Mouse (Mus musculus) MEL (cell line): ENCODE data around the gene Gm20696. TPM values are rescaled to one million over a fixed set of nuclear protein-coding genes. Genes with fewer than 3 reads are reported as not detected.

ENCODE experiments used
- DNase-seq: peaks from one replicate; pipeline ENCODE4 v3.0.0; 2011; ENCODE audit warnings: low read depth, low spot score
- H3K27ac ChIP-seq: 2 replicates; pipeline ENCODE4 v1.5.1; 2012; ENCODE audit warnings: low read depth, mild to moderate bottlenecking, control low read depth, low read length, moderate library complexity; ENCODE audit not compliant: control insufficient read depth
- H3K27me3 ChIP-seq, 2 experiments: fragments of 150-350 bp in 1 of 2; sonication (generic) in 1 of 2; 2 replicates each; pipeline ENCODE4 v1.6.1; 2012; ENCODE audit warnings: low read length in 2 of 2, mild to moderate bottlenecking in 2 of 2, improper control_type of control experiment in 1 of 2, moderate library complexity in 1 of 2; ENCODE audit not compliant: insufficient read depth in 2 of 2, control insufficient read depth in 1 of 2
- H3K36me3 ChIP-seq, 2 experiments: 2 replicates each; pipeline ENCODE4 v1.6.1; 2012 to 2014; ENCODE audit warnings: low read length in 2 of 2, improper control_type of control experiment in 1 of 2, inconsistent platforms in 1 of 2, mild to moderate bottlenecking in 1 of 2; ENCODE audit not compliant: insufficient read depth in 2 of 2, control insufficient read depth in 1 of 2
- H3K4me1 ChIP-seq, 2 experiments: fragments of 150-350 bp in 1 of 2; sonication (generic) in 1 of 2; 2 replicates each; pipeline ENCODE4 v1.6.1; 2012; ENCODE audit warnings: low read length in 2 of 2, improper control_type of control experiment in 1 of 2, mild to moderate bottlenecking in 1 of 2; ENCODE audit not compliant: insufficient read depth in 2 of 2, control insufficient read depth in 1 of 2
- H3K4me3 ChIP-seq, 2 experiments: fragments of 150-350 bp in 1 of 2; sonication (generic) in 1 of 2; 2 replicates each; pipeline ENCODE4 v1.5.1; 2012; ENCODE audit warnings: low read depth in 2 of 2, low read length in 2 of 2, mild to moderate bottlenecking in 2 of 2, moderate library complexity in 2 of 2, control low read depth in 1 of 2, improper control_type of control experiment in 1 of 2; ENCODE audit not compliant: control insufficient read depth in 1 of 2, insufficient read depth in 1 of 2
- H3K79me2 ChIP-seq: 2 replicates; pipeline ENCODE4 v1.6.1; 2012; ENCODE audit warnings: mild to moderate bottlenecking, low read length, moderate library complexity; ENCODE audit not compliant: control insufficient read depth, poor library complexity, insufficient read depth
- H3K9ac ChIP-seq: 2 replicates; pipeline ENCODE4 v1.6.1; 2012; ENCODE audit warnings: low read depth, mild to moderate bottlenecking, control low read depth, low read length, moderate library complexity; ENCODE audit not compliant: control insufficient read depth, poor library complexity, severe bottlenecking
- H3K9me3 ChIP-seq: fragments of 150-350 bp; sonication (generic); replicated peaks from 2 replicates; pipeline ENCODE4 v1.6.1; 2012; ENCODE audit warnings: mild to moderate bottlenecking, low read length, improper control_type of control experiment, moderate library complexity; ENCODE audit not compliant: insufficient read depth
- CHD1 ChIP-seq: IDR thresholded peaks from 2 replicates; pipeline ENCODE4 v1.6.1; 2012; ENCODE audit warnings: low read depth, mild to moderate bottlenecking, inconsistent platforms, low read length, improper control_type of control experiment
- CHD2 ChIP-seq: IDR thresholded peaks from 2 replicates; pipeline ENCODE4 v1.6.1; 2011; ENCODE audit warnings: low read length, improper control_type of control experiment
- ELF1 ChIP-seq: IDR thresholded peaks from 2 replicates; pipeline ENCODE4 v1.6.1; 2014; ENCODE audit warnings: low read depth, mild to moderate bottlenecking, inconsistent platforms, low read length, improper control_type of control experiment, moderate library complexity
- GABPA ChIP-seq: IDR thresholded peaks from 2 replicates; pipeline ENCODE4 v1.6.1; 2012; ENCODE audit warnings: low read depth, mild to moderate bottlenecking, inconsistent platforms, low read length, improper control_type of control experiment, moderate library complexity
- GATA1 ChIP-seq: IDR thresholded peaks from 2 replicates; pipeline ENCODE4 v1.6.1; 2011; ENCODE audit warnings: low read depth, low read length, improper control_type of control experiment
- JUND ChIP-seq: IDR thresholded peaks from 2 replicates; pipeline ENCODE4 v1.6.1; 2011; ENCODE audit warnings: low read depth, mild to moderate bottlenecking, improper control_type of control experiment, low read length
- KAT2A ChIP-seq: conservative IDR thresholded peaks from 2 replicates; pipeline ENCODE4 v1.6.1; 2012; ENCODE audit warnings: low read depth, low read length, improper control_type of control experiment, inconsistent platforms
- MAFK ChIP-seq: IDR thresholded peaks from 2 replicates; pipeline ENCODE4 v1.6.1; 2011; ENCODE audit warnings: low read depth, mild to moderate bottlenecking, low read length, improper control_type of control experiment, borderline replicate concordance
- MAX ChIP-seq: IDR thresholded peaks from 2 replicates; pipeline ENCODE4 v1.6.1; 2011; ENCODE audit warnings: low read length, improper control_type of control experiment
- MEF2A ChIP-seq: IDR thresholded peaks from 2 replicates; pipeline ENCODE4 v1.6.1; 2014; ENCODE audit warnings: low read depth, mild to moderate bottlenecking, inconsistent platforms, low read length, improper control_type of control experiment; ENCODE audit not compliant: poor library complexity, insufficient replicate concordance, severe bottlenecking; ENCODE audit errors: extremely low read depth
- MXI1 ChIP-seq: IDR thresholded peaks from 2 replicates; pipeline ENCODE4 v1.6.1; 2011; ENCODE audit warnings: mild to moderate bottlenecking, low read depth, low read length, improper control_type of control experiment
- NELFE ChIP-seq: IDR thresholded peaks from 2 replicates; pipeline ENCODE4 v1.6.1; 2011; ENCODE audit warnings: low read depth, low read length, improper control_type of control experiment
- POLR2A ChIP-seq, 2 experiments: IDR thresholded peaks; 2 replicates each; pipeline ENCODE4 v1.6.1; 2011 to 2012; ENCODE audit warnings: low read length in 2 of 2, mild to moderate bottlenecking in 2 of 2, control low read depth in 1 of 2, improper control_type of control experiment in 1 of 2, low read depth in 1 of 2, moderate library complexity in 1 of 2; ENCODE audit not compliant: control insufficient read depth in 1 of 2, insufficient read depth in 1 of 2, poor library complexity in 1 of 2
- POLR2AphosphoS2 ChIP-seq: IDR thresholded peaks from 2 replicates; pipeline ENCODE4 v1.6.1; 2011; ENCODE audit warnings: low read length, improper control_type of control experiment
- POLR2AphosphoS5 ChIP-seq: IDR thresholded peaks from 2 replicates; pipeline ENCODE4 v1.6.1; 2012; ENCODE audit warnings: low read depth, borderline replicate concordance, mild to moderate bottlenecking, inconsistent platforms, low read length, moderate library complexity, mixed read lengths
- SIN3A ChIP-seq: IDR thresholded peaks from 2 replicates; pipeline ENCODE4 v1.6.1; 2012; ENCODE audit warnings: low read length, improper control_type of control experiment, inconsistent platforms
- SMC3 ChIP-seq: IDR thresholded peaks from 2 replicates; pipeline ENCODE4 v1.6.1; 2011; ENCODE audit warnings: low read depth, low read length, improper control_type of control experiment
- TBP ChIP-seq: IDR thresholded peaks from 2 replicates; pipeline ENCODE4 v1.8.0; 2011; ENCODE audit warnings: low read depth, low read length, improper control_type of control experiment
- TCF12 ChIP-seq: IDR thresholded peaks from 2 replicates; pipeline ENCODE4 v1.6.1; 2014; ENCODE audit warnings: low read depth, mild to moderate bottlenecking, inconsistent platforms, low read length, improper control_type of control experiment, moderate library complexity
- USF1 ChIP-seq: IDR thresholded peaks from 2 replicates; pipeline ENCODE4 v1.6.1; 2014; ENCODE audit warnings: low read depth, mild to moderate bottlenecking, inconsistent platforms, low read length, improper control_type of control experiment, moderate library complexity
- ZC3H11A ChIP-seq: IDR thresholded peaks from 2 replicates; pipeline ENCODE4 v1.6.1; 2012; ENCODE audit warnings: low read depth, mild to moderate bottlenecking, inconsistent platforms, low read length, improper control_type of control experiment
- polyA plus RNA-seq, 2 experiments: library from polyadenylated mRNA; stranded (reverse) in 1 of 2; unstranded in 1 of 2; fragments of >175 nt in 1 of 2; fragments of >200 nt in 1 of 2; gene quantifications; 2 replicates each; pipeline versions ENCODE4 v1.2.1 to v1.2.4; 2012; ENCODE audit warnings: low replicate concordance in 2 of 2, low read depth in 1 of 2; ENCODE audit not compliant: insufficient read length in 2 of 2, insufficient read depth in 1 of 2, missing spikeins in 1 of 2
- total RNA-seq: library from RNA; depleted of rRNA; stranded (reverse); fragments of 300-350 nt; gene quantifications from 2 replicates; pipeline ENCODE4 v1.2.3, GENCODE M21; 2012

The Gm20696 gene
- total and polyA plus RNA-seq, 3 experiments, result 0.07 to 0.39 TPM; not detected in 1

- no peak overlapping the region for H3K27ac ChIP-seq
- TF ChIP-seq TBP (no peak), TCF12 (no peak), MAX (no peak), CHD2 (no peak), SIN3A (no peak), KAT2A (no peak), ELF1 (no peak), POLR2AphosphoS2 (no peak), MXI1 (no peak), GATA1 (no peak), USF1 (no peak), SMC3 (no peak), MEF2A (no peak), JUND (no peak)
- H3K4me1 ChIP-seq, result no peaks in the 10 kb centered on the region
- peaks cover 0 to 1% of the 10 kb centered on the region in 2 experiments; a peak in 1 of 4 replicates for H3K27me3 ChIP-seq
- no peaks in the 10 kb centered on the region for H3K9me3 ChIP-seq
- H3K9ac ChIP-seq, result no peak overlapping the region
- H3K79me2 ChIP-seq, result no peaks in the 10 kb centered on the region
- no peak for DNase-seq
- no peaks in the 10 kb centered on the region for H3K36me3 ChIP-seq
- H3K4me3 ChIP-seq, result no peak overlapping the region
Observed at GRCm38 (mm10) chr6:99683974-99684373, 17.4 kb upstream of the Gm20696 start.

- peaks cover 0 to 1% of the 10 kb centered on the region in 2 experiments; a peak in 1 of 4 replicates for H3K27me3 ChIP-seq
- H3K9ac ChIP-seq, result no peak overlapping the region
- no peak for TF ChIP-seq POLR2AphosphoS5
- TF ChIP-seq CHD1, result no peak
- H3K4me3 ChIP-seq, result no peak overlapping the region
- no peaks in the 10 kb centered on the region for H3K4me1 ChIP-seq
- H3K36me3 ChIP-seq, result no peaks in the 10 kb centered on the region
- no peak overlapping the region for H3K27ac ChIP-seq
- DNase-seq, result no peak
- no peaks in the 10 kb centered on the region for H3K79me2 ChIP-seq
- no peaks in the 10 kb centered on the region for H3K9me3 ChIP-seq
Observed at GRCm38 (mm10) chr6:99678108-99678507, 11.5 kb upstream of the Gm20696 start.

GRCm38 (mm10) chr6:99677325-99677724, 10.7 kb upstream of the Gm20696 start:
- H3K36me3 ChIP-seq, result no peaks in the 10 kb centered on the region
- no peak overlapping the region for H3K9ac ChIP-seq
- no peak overlapping the region for H3K4me3 ChIP-seq
- DNase-seq, result no peak
- no peaks in the 10 kb centered on the region for H3K4me1 ChIP-seq
- H3K79me2 ChIP-seq, result no peaks in the 10 kb centered on the region
- H3K9me3 ChIP-seq, result no peaks in the 10 kb centered on the region
- no peak overlapping the region for H3K27ac ChIP-seq
- TF ChIP-seq CHD2, result no peak
- TF ChIP-seq NELFE, result no peak
- no peak for TF ChIP-seq POLR2A (IDR thresholded peaks at IDR 0.05; ENCODE audit: control insufficient read depth in 1 of 2, insufficient read depth in 1 of 2, low read depth in 1 of 2, low read length in 2 of 2, poor library complexity in 1 of 2)
- no peak for TF ChIP-seq CHD1
- no peak for TF ChIP-seq MXI1
- no peak for TF ChIP-seq ZC3H11A
- no peak for TF ChIP-seq MAFK
- no peak for TF ChIP-seq POLR2AphosphoS5
- TF ChIP-seq GABPA, result no peak
- TF ChIP-seq JUND, result no peak
- peaks cover 0 to 1% of the 10 kb centered on the region in 2 experiments; a peak in 1 of 4 replicates for H3K27me3 ChIP-seq
